Mouse (Mus musculus) kidney, postnatal 0 days (tissue): ENCODE results near the gene Edn3. TPM values are rescaled to one million over a fixed set of nuclear protein-coding genes. Genes with fewer than 3 reads are reported as not detected.

Source experiments
- ATAC-seq: fragments of 200-750 bp; cut with Nextera tagmentation; replicated peaks from 2 replicates; pipeline ENCODE4 v1.8.0; 2017; ENCODE audit warnings: low read depth, moderate number of reproducible peaks, moderate TSS enrichment, moderate library complexity; ENCODE audit not compliant: low FRiP score
- DNase-seq: peaks from one replicate; pipeline ENCODE4 v3.0.0-alpha.2; 2016; ENCODE audit warnings: low spot score
- H3K27ac ChIP-seq: fragments of 300-500 bp; sonication (generic); 2 replicates; pipeline ENCODE4 v1.5.1; 2014; ENCODE audit warnings: mild to moderate bottlenecking
- H3K27me3 ChIP-seq: fragments of 300-500 bp; sonication (generic); 2 replicates; pipeline ENCODE4 v1.6.1; 2014; ENCODE audit warnings: low read length, mixed read lengths; ENCODE audit not compliant: insufficient read depth
- H3K36me3 ChIP-seq: fragments of 300-500 bp; sonication (generic); 2 replicates; pipeline ENCODE4 v1.6.1; 2014; ENCODE audit warnings: low read length, mixed read lengths; ENCODE audit not compliant: insufficient read depth
- H3K4me1 ChIP-seq: fragments of 300-500 bp; sonication (generic); replicated peaks from 2 replicates; pipeline ENCODE4 v1.6.1; 2014; ENCODE audit warnings: antibody characterized with exemption, low read length, mixed read lengths; ENCODE audit not compliant: insufficient read depth
- H3K4me2 ChIP-seq: fragments of 300-500 bp; sonication (generic); 2 replicates; pipeline ENCODE4 v1.6.1; 2014; ENCODE audit warnings: mild to moderate bottlenecking, low read length, moderate library complexity, mixed read lengths
- H3K4me3 ChIP-seq: fragments of 300-500 bp; sonication (generic); replicated peaks from 2 replicates; pipeline ENCODE4 v1.5.1; 2014; ENCODE audit warnings: low read depth, low read length
- H3K9ac ChIP-seq: fragments of 300-500 bp; sonication (generic); 2 replicates; pipeline ENCODE4 v1.6.1; 2014; ENCODE audit warnings: low read depth, low read length
- H3K9me3 ChIP-seq: fragments of 300-500 bp; sonication (generic); replicated peaks from 2 replicates; pipeline ENCODE4 v1.6.1; 2016; ENCODE audit warnings: low read length, inconsistent platforms, mixed read lengths
- CTCF ChIP-seq: IDR thresholded peaks from 2 replicates; pipeline ENCODE4 v1.5.1; 2016; ENCODE audit warnings: antibody characterized with exemption, low read depth, mild to moderate bottlenecking, moderate library complexity
- WGBS: fragments of 180-500 bp; shearing (Covaris S2); extraction: QIAGEN DNeasy Blood & Tissue Kit; methylation state at CpG from one replicate; pipeline ENCODE4 v1.1.7; 2014; 5-methylcytosine and 5-hydroxymethylcytosine counted together
- polyA plus RNA-seq: library from polyadenylated mRNA; unstranded; fragments of >200 nt; fragmentation: Nextera tagmentation; extraction: Ambion mirVana; gene quantifications from 2 replicates; pipeline ENCODE4 v1.2.1, GENCODE M21; 2015

Gene Edn3
- polyA plus RNA-seq, 1 experiment from 2014 or later, result 10.0 TPM

- Histone ChIP-seq H3K4me3 (no peak overlapping the region), H3K27me3 (no peaks in the 10 kb centered on the region), H3K4me1 (no peaks in the 10 kb centered on the region), H3K9ac (no peak overlapping the region), H3K9me3 (no peaks in the 10 kb centered on the region), H3K27ac (no peak overlapping the region), H3K36me3 (no peaks in the 10 kb centered on the region), H3K4me2 (no peak overlapping the region)
- WGBS, result 64% methylated on average over 8 of the region's 8 CpGs
- DNase-seq (no peak), ATAC-seq (no peak)
- no peak for TF ChIP-seq CTCF
These were observed 32.2 kb downstream of the Edn3 start for GRCm38 (mm10) chr2:174792436-174793125.

- Histone ChIP-seq H3K36me3 (no peaks in the 10 kb centered on the region), H3K9me3 (no peaks in the 10 kb centered on the region), H3K4me2 (no peak overlapping the region), H3K9ac (no peak overlapping the region), H3K4me1 (no peaks in the 10 kb centered on the region), H3K27me3 (no peaks in the 10 kb centered on the region), H3K27ac (no peak overlapping the region), H3K4me3 (no peak overlapping the region)
- 95% methylated on average over 1 of the region's 1 CpGs for WGBS
- DNase-seq, result no peak
- ATAC-seq, result no peak
- no peak for TF ChIP-seq CTCF
These were observed 32.8 kb downstream of the Edn3 start for GRCm38 (mm10) chr2:174793181-174793580.

GRCm38 (mm10) chr2:174796998-174797397 lies 36.6 kb downstream of the Edn3 start:
- H3K4me3 ChIP-seq, result no peak overlapping the region
- TF ChIP-seq CTCF, result peak; percentile 43; the same call in 1 of the 2 replicates
- H3K27ac ChIP-seq, result no peak overlapping the region
- H3K4me1 ChIP-seq, result no peaks in the 10 kb centered on the region
- H3K4me2 ChIP-seq, result no peak overlapping the region
- DNase-seq (peak; percentile 36), ATAC-seq (no peak)
- no peak overlapping the region for H3K9ac ChIP-seq
- H3K36me3 ChIP-seq, result no peaks in the 10 kb centered on the region
- no peaks in the 10 kb centered on the region for H3K9me3 ChIP-seq
- 63% methylated on average over 2 of the region's 2 CpGs for WGBS
- H3K27me3 ChIP-seq, result no peaks in the 10 kb centered on the region

GRCm38 (mm10) chr2:174797495-174798068 lies 37.2 kb downstream of the Edn3 start:
- DNase-seq, result peak; percentile 46
- Histone ChIP-seq H3K27me3 (no peaks in the 10 kb centered on the region), H3K9me3 (no peaks in the 10 kb centered on the region), H3K9ac (no peak overlapping the region), H3K4me3 (no peak overlapping the region), H3K36me3 (no peaks in the 10 kb centered on the region), H3K4me2 (no peak overlapping the region), H3K27ac (no peak overlapping the region), H3K4me1 (no peaks in the 10 kb centered on the region)
- 63% methylated on average over 4 of the region's 4 CpGs for WGBS
- no peak for TF ChIP-seq CTCF
- ATAC-seq, result no peak

GRCm38 (mm10) chr2:174802453-174802852 lies 42.0 kb downstream of the Edn3 start:
- H3K27ac ChIP-seq, result no peak overlapping the region
- WGBS, result 85% methylated on average over 6 of the region's 6 CpGs
- no peaks in the 10 kb centered on the region for H3K9me3 ChIP-seq
- H3K9ac ChIP-seq, result no peak overlapping the region
- ATAC-seq, result no peak
- no peak for TF ChIP-seq CTCF
- no peaks in the 10 kb centered on the region for H3K27me3 ChIP-seq
- DNase-seq, result no peak
- H3K36me3 ChIP-seq, result no peaks in the 10 kb centered on the region
- H3K4me2 ChIP-seq, result no peak overlapping the region
- no peaks in the 10 kb centered on the region for H3K4me1 ChIP-seq
- H3K4me3 ChIP-seq, result no peak overlapping the region

- Histone ChIP-seq H3K4me1 (no peaks in the 10 kb centered on the region), H3K4me3 (no peak overlapping the region), H3K9ac (no peak overlapping the region), H3K27me3 (no peaks in the 10 kb centered on the region), H3K27ac (no peak overlapping the region), H3K9me3 (no peaks in the 10 kb centered on the region), H3K4me2 (no peak overlapping the region), H3K36me3 (no peaks in the 10 kb centered on the region)
- DNase-seq (no peak), ATAC-seq (no peak)
- 74% methylated on average over 1 of the region's 1 CpGs for WGBS
- TF ChIP-seq CTCF, result no peak
These were observed 43.2 kb downstream of the Edn3 start for GRCm38 (mm10) chr2:174803661-174804060.
